Mouse (Mus musculus) splenic B cell, adult 2 months (primary cell): ENCODE data around the gene Gm21988.

ENCODE experiments used
- DNase-seq: peaks from one replicate; pipeline ENCODE4 v3.0.0-alpha.2; 2011; ENCODE audit warnings: low read depth, low spot score
- H3K27me3 ChIP-seq: 2 replicates; pipeline ENCODE4 v1.6.1; 2012; ENCODE audit warnings: mild to moderate bottlenecking, low read length, moderate library complexity, mixed read lengths; ENCODE audit not compliant: control insufficient read depth, poor library complexity, insufficient read depth, severe bottlenecking
- H3K36me3 ChIP-seq: 2 replicates; pipeline ENCODE4 v1.6.1; 2012; ENCODE audit warnings: mild to moderate bottlenecking, low read length, moderate library complexity, mixed read lengths; ENCODE audit not compliant: control insufficient read depth, poor library complexity, insufficient read depth, severe bottlenecking

Gm21988 gene

DNA sequence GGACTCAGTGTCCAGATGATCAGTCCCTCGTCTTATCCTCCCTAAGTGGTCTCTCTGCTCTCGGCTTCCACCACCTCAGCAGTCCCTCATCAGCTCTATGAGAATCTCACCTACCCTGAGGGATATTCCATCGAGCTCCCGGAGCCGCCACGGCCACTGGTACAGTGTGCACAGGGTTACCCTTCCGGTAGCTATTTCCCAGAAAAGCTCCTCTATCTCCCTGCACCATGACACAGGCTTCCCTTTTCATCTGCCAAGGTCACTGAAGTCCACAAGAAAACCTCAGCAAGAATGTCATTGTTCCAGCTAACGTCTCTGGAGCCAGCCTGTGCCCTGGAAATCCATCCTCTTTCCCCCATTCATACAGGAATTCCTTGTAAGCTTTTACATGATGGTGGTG, 12.2 kb upstream of the Gm21988 start:
- no peak for DNase-seq
- no peaks in the 10 kb centered on the region for H3K36me3 ChIP-seq
- peaks cover 2% of the 10 kb centered on the region; the same call in 1 of the 2 replicates for H3K27me3 ChIP-seq

DNA sequence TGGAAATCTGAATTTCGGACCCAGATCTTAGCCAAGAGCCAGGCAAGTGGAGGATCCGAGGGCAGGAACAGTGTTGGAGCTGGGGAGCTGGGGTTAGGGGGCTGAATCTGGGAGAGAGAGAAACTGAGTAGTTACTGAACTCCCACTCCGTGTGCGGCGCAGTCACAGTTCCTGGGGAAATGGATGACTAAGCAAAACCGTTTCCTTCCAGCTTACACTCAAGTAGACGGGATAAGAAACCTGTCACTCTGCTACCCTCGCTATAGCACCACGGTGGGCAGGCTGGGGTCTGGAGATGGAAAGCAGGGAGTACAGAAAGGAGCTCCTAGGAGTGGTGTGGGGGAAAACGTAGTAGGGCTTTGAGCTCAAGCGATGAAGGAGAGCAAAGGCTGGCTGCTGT, 10.5 kb upstream of the Gm21988 start:
- Histone ChIP-seq H3K36me3 (no peaks in the 10 kb centered on the region), H3K27me3 (peaks cover 2% of the 10 kb centered on the region; the same call in 1 of the 2 replicates)
- no peak for DNase-seq

DNA sequence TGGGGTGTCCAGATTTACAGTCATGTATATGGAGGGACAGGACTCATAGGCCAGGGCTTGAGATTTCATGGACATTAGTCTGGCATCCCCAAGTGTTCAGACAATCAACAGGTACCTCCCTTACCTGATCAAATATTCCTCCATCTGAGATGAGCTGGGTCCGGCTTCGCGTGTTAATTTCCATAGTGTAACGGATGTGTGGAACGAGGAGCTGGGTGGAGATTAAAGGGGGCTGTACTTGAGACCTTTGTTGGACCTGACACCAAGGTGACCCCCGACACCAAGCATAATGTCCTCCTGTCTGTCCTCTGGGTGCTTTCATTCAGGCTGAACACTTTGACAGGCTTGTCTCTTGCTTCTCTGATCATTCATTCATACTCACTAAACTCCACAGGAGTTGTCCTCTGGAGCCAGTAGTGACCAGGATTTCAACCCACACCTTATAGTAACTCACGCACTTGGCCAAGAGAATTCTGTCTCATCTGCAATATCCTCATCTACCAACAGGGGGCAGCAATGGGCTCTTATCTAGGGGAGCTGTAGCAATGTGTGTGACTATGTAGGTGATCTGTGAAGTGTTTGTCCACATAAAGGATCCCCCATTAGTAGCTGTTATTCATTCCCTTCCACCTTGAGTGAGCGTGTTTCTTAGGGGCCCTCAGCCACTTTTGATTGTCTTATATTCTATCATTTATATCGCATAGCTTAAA, 7.7 kb upstream of the Gm21988 start:
- Histone ChIP-seq H3K27me3 (no peaks in the 10 kb centered on the region), H3K36me3 (no peaks in the 10 kb centered on the region)
- peak; percentile 85 for DNase-seq

DNA sequence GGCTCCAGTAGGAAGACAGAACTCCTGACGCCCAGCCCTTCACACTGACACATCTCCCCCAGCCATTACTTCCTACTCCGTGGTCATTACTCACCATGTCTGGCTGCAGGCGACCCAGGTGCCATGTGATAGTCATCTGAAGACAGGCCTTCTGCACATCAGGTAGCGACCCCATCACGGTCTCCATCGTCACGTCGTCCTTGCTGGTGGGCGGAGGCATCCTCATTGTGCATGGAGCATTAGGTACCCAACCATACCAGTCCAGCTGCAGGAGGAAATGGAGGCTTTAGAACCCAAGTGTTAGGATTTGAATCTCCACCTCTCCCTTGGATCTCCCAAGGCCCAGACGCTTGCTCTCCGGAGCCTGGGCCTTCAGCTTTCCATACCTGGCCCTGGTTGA, 3.0 kb upstream of the Gm21988 start:
- Histone ChIP-seq H3K36me3 (no peaks in the 10 kb centered on the region), H3K27me3 (no peaks in the 10 kb centered on the region)
- DNase-seq: no peak

DNA sequence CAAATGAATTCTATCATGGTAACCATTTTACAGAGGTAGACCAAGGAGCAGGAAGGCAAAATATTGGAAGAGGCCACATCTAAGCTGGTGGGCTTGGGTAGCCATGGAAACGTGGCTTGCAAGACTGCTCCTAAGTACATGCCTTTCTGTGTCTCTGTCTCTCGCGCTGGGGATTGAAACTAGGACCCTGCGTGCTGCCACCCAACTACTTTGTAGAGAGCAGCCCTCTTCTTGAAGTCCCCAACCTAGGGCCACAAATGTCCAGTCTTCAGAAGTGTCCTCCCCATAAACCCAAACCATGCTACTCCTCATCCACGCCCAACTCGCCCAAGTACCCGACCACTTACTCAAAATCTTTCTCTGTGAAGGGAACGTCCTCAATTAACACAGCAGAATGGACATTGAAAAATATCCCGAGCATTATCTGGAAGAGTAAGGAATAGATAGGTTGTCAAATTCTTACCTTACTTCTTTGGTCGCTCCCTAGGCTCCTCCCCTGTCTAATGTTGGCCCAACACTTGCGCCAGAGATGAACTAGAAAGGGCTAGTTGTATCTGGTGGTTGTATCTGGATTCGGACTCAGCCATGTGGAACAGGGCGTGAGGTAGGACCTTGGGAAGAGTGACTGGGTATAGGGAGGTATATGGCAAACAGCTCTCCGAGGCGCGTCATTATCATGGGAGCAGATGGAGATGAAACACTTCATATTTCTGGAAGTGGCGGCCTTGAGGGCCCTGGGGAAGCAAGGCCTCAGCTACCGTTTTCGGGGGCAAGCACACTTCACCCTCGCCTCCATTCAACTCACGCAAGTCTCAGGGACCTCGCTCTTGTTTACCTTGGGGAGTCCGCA, 814 bp downstream of the Gm21988 start:
- H3K27me3 ChIP-seq: no peaks in the 10 kb centered on the region
- no peak for DNase-seq
- peaks cover 2% of the 10 kb centered on the region; the same call in 1 of the 2 replicates for H3K36me3 ChIP-seq

DNA sequence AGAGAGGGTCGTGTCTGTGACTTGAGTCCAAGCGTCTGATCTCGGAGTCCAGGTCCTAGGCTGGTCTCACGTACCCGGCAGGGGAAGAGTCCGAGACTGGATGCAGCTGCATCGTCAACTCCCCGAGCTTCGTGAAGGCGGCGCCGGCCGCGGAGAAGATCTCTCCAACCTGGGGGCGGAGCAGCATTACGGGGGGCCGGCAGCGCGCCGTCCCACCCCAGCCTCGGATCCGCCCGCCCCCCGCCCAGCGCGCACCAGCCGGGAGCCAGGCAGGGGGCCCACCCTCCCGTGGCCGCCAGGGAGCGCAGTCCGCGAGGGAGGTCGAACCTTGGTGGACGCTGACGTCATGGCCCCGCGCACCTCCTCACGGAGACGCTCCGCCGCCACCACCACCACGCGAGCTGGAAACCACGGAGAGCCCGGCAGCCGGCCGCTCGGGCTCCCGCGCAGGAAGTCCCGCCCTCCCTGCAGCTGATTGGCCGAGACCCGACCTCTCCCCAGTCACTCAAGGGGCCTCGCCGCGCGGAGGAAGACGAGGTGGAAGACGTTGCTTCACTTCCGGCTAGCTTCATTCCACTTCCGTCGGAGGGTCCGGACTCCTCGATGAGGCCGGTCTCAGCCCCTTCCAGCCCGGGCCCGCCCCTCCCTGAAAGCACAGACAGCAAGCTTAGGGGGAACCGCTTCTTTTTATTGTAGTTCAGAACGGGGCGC, 2.0 kb downstream of the Gm21988 start, which contains the start of gene 0610010K14Rik:
Gene 0610010K14Rik, minus strand, starts transcription at position 458 of the 711 bp plus-strand sequence.
- Histone ChIP-seq H3K36me3 (peaks cover 2% of the 10 kb centered on the region; the same call in 1 of the 2 replicates), H3K27me3 (no peaks in the 10 kb centered on the region)
- peak; percentile 98 for DNase-seq

DNA sequence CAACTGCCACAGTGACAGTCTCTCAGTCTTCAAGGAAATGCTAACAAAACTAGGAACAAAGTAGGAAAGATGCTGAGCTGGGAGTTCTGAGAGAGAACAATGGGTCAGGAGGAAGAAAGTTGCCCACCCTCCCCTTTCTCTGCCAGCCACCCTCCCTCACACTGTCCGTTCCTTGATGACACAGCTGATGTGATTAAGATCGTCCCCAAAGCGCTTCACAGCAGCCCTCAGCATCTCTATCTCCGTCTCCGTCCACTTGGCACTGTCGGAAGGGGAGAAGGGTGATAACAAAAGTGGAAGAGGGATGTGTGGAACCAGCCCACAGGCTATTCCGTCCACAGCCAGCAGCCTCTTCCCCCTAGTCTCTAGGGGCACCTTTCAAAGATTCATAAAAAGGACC, 2.9 kb downstream of the Gm21988 start:
- H3K36me3 ChIP-seq: peaks cover 2% of the 10 kb centered on the region; the same call in 1 of the 2 replicates
- no peak for DNase-seq
- no peaks in the 10 kb centered on the region for H3K27me3 ChIP-seq

DNA sequence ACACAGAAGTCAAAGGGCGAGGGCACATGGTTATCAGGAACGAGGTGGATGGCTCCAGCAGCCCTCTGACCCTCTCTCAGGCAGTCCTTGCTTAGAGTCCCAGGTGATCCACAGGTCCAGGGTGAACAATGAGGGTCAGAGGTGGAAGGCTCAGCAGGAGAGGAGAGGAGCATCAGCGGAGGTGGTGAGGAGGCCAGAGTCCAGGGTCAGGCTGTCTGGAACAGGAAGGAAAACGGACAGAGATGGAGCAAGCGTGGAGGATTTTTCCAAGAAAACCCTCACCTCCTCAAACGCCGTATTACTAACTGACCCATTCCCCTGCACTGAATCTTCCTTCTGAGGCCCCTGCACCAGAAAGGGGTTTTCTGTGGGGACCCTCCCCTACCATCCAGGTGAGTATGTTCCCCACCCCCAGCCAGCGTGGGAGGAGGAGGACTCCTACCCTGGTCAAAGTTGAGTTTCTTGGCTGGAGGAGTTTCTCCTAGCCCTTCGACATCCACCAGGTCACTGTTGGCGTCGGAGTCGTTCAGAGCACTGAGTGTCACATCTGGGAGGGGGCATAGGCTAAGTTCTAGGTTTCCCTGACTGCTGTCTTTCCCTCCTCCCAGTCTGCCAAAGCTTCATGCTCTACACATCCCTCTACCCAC, 4.3 kb downstream of the Gm21988 start:
- no peak for DNase-seq
- no peaks in the 10 kb centered on the region for H3K27me3 ChIP-seq
- peaks cover 2% of the 10 kb centered on the region; the same call in 1 of the 2 replicates for H3K36me3 ChIP-seq

DNA sequence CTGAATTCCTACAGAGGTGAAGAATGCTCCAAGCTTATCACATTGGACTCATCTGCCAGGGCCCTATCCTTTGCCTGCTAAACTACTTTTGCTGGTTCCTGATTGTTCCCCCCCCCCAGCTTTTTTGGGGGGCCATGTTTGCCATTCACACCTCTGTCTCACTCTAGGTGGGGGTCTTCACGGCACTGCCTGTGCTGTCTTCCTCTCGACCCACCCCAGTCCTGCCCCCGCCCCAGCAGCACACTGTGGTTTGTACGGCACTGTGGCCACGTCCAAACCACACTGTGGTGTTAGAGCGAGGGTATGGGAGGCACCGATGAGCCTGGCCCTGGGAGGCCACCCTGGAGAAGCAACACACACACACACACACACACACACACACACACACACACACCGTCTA, 5.1 kb downstream of the Gm21988 start:
- Histone ChIP-seq H3K27me3 (no peaks in the 10 kb centered on the region), H3K36me3 (peaks cover 2% of the 10 kb centered on the region; the same call in 1 of the 2 replicates)
- DNase-seq: no peak

DNA sequence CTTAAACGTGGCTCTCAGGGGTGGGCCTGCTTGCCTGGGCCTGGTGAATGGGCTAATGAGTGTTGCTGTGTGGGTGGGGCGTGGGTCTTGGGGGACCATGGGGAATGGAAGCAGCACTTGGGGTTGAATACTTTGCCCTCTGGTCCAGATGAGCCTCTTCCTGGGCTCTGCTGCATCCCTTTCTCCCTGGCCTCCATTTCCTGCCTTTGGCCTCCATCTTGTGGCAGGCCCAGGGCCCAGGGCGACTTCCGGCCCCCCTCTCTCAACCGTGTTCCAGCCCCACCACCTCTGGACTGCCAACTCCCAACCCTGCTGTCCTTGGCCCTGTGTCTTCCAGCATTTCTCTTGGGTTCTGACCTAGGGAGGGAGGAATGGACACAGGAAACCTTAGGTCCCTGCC, 5.6 kb downstream of the Gm21988 start:
- DNase-seq: no peak
- peaks cover 2% of the 10 kb centered on the region; the same call in 1 of the 2 replicates for H3K36me3 ChIP-seq
- H3K27me3 ChIP-seq: no peaks in the 10 kb centered on the region

DNA sequence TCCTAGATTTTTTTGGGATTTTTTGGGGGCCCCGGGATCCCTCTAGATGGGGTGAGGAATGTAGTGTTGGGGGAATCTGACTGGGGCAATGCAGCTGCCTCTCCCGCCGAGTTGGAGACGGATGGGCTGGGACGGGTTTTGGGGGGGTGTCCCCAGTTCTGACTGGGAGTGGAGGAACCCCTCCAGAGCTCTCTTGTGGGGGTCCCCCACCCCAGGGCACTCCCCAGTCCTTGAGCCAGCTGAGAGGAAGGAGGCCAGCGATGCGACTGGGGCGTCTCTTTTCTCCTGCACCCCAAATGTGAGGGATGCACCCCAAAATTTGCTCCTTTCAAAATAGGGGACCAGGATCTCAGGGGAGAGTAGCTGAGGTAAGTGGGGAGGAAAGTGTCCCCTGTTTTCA, 6.6 kb downstream of the Gm21988 start:
- no peak for DNase-seq
- no peaks in the 10 kb centered on the region for H3K27me3 ChIP-seq
- H3K36me3 ChIP-seq: peaks cover 2% of the 10 kb centered on the region; the same call in 1 of the 2 replicates

DNA sequence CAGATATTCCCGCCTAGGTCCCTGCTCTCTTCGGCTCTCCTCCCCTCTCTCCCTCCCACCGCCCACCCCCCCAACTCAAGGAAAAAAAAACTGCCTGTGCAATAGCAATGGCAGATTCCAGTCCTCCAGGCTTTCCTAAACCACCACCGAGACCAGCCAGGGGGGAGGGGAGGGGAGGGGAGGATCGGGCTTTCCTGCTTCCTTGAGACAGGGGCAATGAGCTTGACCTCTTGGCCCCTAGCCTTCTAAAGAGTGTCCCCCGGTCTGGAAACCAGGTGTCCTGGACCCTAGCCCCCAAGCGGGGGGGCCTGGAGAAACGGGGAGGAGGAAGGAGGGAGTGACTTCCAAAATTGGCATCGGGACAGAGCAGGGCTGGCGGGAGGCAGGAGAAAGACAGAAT, 7.1 kb downstream of the Gm21988 start:
- DNase-seq: no peak
- Histone ChIP-seq H3K36me3 (peaks cover 2% of the 10 kb centered on the region; the same call in 1 of the 2 replicates), H3K27me3 (no peaks in the 10 kb centered on the region)

DNA sequence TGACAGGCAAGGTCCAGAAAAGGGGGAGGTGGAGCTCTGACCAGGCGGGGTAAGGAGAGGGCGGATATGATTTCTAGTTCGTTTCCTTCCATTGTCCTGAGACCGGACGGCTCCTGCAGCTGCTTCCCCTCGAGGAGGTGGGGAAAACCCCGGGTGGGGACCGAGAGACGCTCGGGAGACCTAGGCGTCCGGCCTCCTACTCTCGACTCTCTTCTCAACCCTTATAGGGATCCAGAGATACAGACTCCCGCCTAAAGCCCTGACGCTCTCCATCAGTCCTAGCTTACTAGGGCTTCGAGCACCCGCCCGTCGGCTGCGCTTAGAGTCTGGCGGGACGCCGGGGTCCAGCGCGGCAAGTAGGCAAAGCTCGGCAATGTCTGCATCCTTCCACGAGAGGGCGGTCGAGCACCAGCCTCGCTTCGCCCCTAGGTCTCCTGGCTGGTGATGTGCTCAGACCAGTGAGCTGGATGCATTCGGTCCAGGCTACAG, 9.3 kb downstream of the Gm21988 start:
- DNase-seq: peak; percentile 93
- Histone ChIP-seq H3K36me3 (no peaks in the 10 kb centered on the region), H3K27me3 (no peaks in the 10 kb centered on the region)
